Mouse (Mus musculus) kidney, postnatal 25 days (tissue): ENCODE results near the gene Elp6.
A peak's percentile ranks its signal among the peaks of the same experiment; 100 is the strongest.
"Not testable (repeated sequence)": the region's sequence is repeated elsewhere in the genome, so short reads cannot be mapped to it uniquely, and the experiment has no call there.

ENCODE experiments used
- DNase-seq, 2 experiments: peaks; one replicate each; pipeline ENCODE4 v3.0.0; 2021; ENCODE audit warnings: mixed read lengths in 2 of 2

Gene Elp6

GRCm38 (mm10) chr9:110316503-110316902, 11.5 kb downstream of the Elp6 start:
- DNase-seq = no peak

- DNase-seq = peak; percentile 43 to 63
These were observed 15.8 kb downstream of the Elp6 start for GRCm38 (mm10) chr9:110320769-110321168.

GRCm38 (mm10) chr9:110322972-110323371, 18.0 kb downstream of the Elp6 start:
- DNase-seq = no peak

GRCm38 (mm10) chr9:110324181-110324580, 19.2 kb downstream of the Elp6 start:
- DNase-seq = no peak

- no peak for DNase-seq
These were observed 23.2 kb downstream of the Elp6 start for GRCm38 (mm10) chr9:110328178-110328577.

- no peak for DNase-seq
These were observed 24.1 kb downstream of the Elp6 start for GRCm38 (mm10) chr9:110328946-110329630.

- DNase-seq = peak; percentile 39 to 62
These were observed 24.7 kb downstream of the Elp6 start for GRCm38 (mm10) chr9:110329655-110330054.

- no peak for DNase-seq
These were observed 25.4 kb downstream of the Elp6 start for GRCm38 (mm10) chr9:110330341-110330740.

GRCm38 (mm10) chr9:110330913-110331312, 25.9 kb downstream of the Elp6 start:
- DNase-seq = not testable (repeated sequence)

- peak; percentile 96 to 98 for DNase-seq
These were observed 28.3 kb downstream of the Elp6 start, which contains the start of gene Scap for GRCm38 (mm10) chr9:110333135-110333895. Gene Scap, plus strand, starts transcription at chr9:110333288.

- no peak for DNase-seq
These were observed 28.9 kb downstream of the Elp6 start for GRCm38 (mm10) chr9:110333896-110334259.

GRCm38 (mm10) chr9:110334849-110335248, 29.9 kb downstream of the Elp6 start:
- DNase-seq = no peak

- no peak for DNase-seq
These were observed 35.2 kb downstream of the Elp6 start for GRCm38 (mm10) chr9:110340037-110340750.

GRCm38 (mm10) chr9:110342008-110342407, 37.0 kb downstream of the Elp6 start:
- no peak for DNase-seq

- no peak for DNase-seq
These were observed 38.8 kb downstream of the Elp6 start for GRCm38 (mm10) chr9:110343805-110344204.

- no peak for DNase-seq
These were observed 40.2 kb downstream of the Elp6 start for GRCm38 (mm10) chr9:110345057-110345739.

- DNase-seq = no peak
These were observed 43.9 kb downstream of the Elp6 start for GRCm38 (mm10) chr9:110348899-110349298.

- no peak for DNase-seq
These were observed 45.2 kb downstream of the Elp6 start for GRCm38 (mm10) chr9:110350188-110350587.

- DNase-seq = peak; percentile 44 to 77
These were observed 45.6 kb downstream of the Elp6 start for GRCm38 (mm10) chr9:110350612-110351011.

- no peak for DNase-seq
These were observed 46.4 kb downstream of the Elp6 start for GRCm38 (mm10) chr9:110351350-110351749.

GRCm38 (mm10) chr9:110351932-110352632, 47.1 kb downstream of the Elp6 start:
- no peak for DNase-seq

GRCm38 (mm10) chr9:110358341-110358740, 53.4 kb downstream of the Elp6 start:
- no peak for DNase-seq
